Mouse (Mus musculus) hindbrain, postnatal 0 days (tissue): ENCODE data around the gene Hsd17b3. TPM values are rescaled to one million over a fixed set of nuclear protein-coding genes. Genes with fewer than 3 reads are reported as not detected.
"Not testable (repeated sequence)": the region's sequence is repeated elsewhere in the genome, so short reads cannot be mapped to it uniquely, and the experiment has no call there.

Experiments used
- ATAC-seq: fragments of 200-750 bp; cut with Nextera tagmentation; 2 replicates; pipeline ENCODE4 v1.8.0; 2017; ENCODE audit warnings: mild to moderate bottlenecking, moderate TSS enrichment, moderate library complexity
- DNase-seq: peaks from one replicate; pipeline ENCODE4 v3.0.0-alpha.2; 2015; ENCODE audit warnings: low spot score
- H3K27ac ChIP-seq: fragments of 300-500 bp; sonication (generic); 2 replicates; pipeline ENCODE4 v1.5.1; 2014; ENCODE audit warnings: mild to moderate bottlenecking
- H3K27me3 ChIP-seq: fragments of 300-500 bp; sonication (generic); 2 replicates; pipeline ENCODE4 v1.6.1; 2014; ENCODE audit warnings: low read length, mixed read lengths; ENCODE audit not compliant: insufficient read depth
- H3K36me3 ChIP-seq: fragments of 300-500 bp; sonication (generic); 2 replicates; pipeline ENCODE4 v1.6.1; 2014; ENCODE audit warnings: low read length, mixed read lengths; ENCODE audit not compliant: insufficient read depth
- H3K4me1 ChIP-seq: fragments of 300-500 bp; sonication (generic); 2 replicates; pipeline ENCODE4 v1.6.1; 2014; ENCODE audit warnings: antibody characterized with exemption, low read length, mixed read lengths; ENCODE audit not compliant: insufficient read depth
- H3K4me2 ChIP-seq: fragments of 300-500 bp; sonication (generic); 2 replicates; pipeline ENCODE4 v1.6.1; 2014; ENCODE audit warnings: low read depth, mild to moderate bottlenecking, low read length, moderate library complexity, mixed read lengths
- H3K4me3 ChIP-seq: fragments of 300-500 bp; sonication (generic); 2 replicates; pipeline ENCODE4 v1.5.1; 2014; ENCODE audit warnings: low read length
- H3K9ac ChIP-seq: fragments of 300-500 bp; sonication (generic); replicated peaks from 2 replicates; pipeline ENCODE4 v1.6.1; 2014; ENCODE audit warnings: mild to moderate bottlenecking, low read length, moderate library complexity, mixed read lengths
- H3K9me3 ChIP-seq: fragments of 300-500 bp; sonication (generic); 2 replicates; pipeline ENCODE4 v1.6.1; 2016; ENCODE audit warnings: low read length, mixed read lengths
- CTCF ChIP-seq: IDR thresholded peaks from 2 replicates; pipeline ENCODE4 v1.5.1; 2016; ENCODE audit warnings: antibody characterized with exemption, control low read depth, low read depth
- WGBS: fragments of 180-500 bp; shearing (Covaris S2); extraction: QIAGEN DNeasy Blood & Tissue Kit; methylation state at CpG from one replicate; pipeline ENCODE4 v1.1.7; 2014; 5-methylcytosine and 5-hydroxymethylcytosine counted together
- polyA plus RNA-seq: library from polyadenylated mRNA; unstranded; fragments of >200 nt; fragmentation: Nextera tagmentation; extraction: Ambion mirVana; gene quantifications from 2 replicates; pipeline ENCODE4 v1.2.1, GENCODE M21; 2015
- total RNA-seq: library from RNA; depleted of rRNA; stranded (reverse); fragments of >200 nt; gene quantifications from 2 replicates; pipeline ENCODE4 v1.2.3, GENCODE M21; 2014

The Hsd17b3 gene
- total and polyA plus RNA-seq, 2 experiments from 2014 or later = not detected

DNA sequence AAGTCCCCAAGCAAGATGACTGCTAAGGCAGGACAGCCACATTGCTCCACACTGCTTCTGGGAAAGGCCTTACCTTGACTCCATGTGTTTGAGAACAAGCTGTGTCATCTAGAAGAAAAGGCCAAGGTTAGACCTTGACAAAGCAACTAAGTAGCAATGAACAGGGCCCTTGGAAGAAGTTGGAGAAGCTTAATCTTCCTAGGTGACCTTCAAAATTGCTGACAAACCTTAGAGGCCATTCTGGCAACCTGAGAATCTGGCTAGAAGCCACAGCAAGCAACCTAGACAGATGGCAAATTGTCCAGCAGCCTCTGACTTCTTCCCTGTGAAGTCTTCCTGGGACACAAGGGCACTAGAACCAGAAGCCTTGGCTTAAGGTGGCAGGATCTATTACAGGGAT is 24.8 kb downstream of the Hsd17b3 start:
- no peaks in the 10 kb centered on the region for H3K4me1 ChIP-seq
- no peak overlapping the region for H3K9ac ChIP-seq
- no peak for TF ChIP-seq CTCF
- H3K4me3 ChIP-seq = no peak overlapping the region
- no peaks in the 10 kb centered on the region for H3K36me3 ChIP-seq
- no peaks in the 10 kb centered on the region for H3K9me3 ChIP-seq
- no peak overlapping the region for H3K27ac ChIP-seq
- DNase-seq (no peak), ATAC-seq (no peak)
- no peak overlapping the region for H3K4me2 ChIP-seq
- no peaks in the 10 kb centered on the region for H3K27me3 ChIP-seq

DNA sequence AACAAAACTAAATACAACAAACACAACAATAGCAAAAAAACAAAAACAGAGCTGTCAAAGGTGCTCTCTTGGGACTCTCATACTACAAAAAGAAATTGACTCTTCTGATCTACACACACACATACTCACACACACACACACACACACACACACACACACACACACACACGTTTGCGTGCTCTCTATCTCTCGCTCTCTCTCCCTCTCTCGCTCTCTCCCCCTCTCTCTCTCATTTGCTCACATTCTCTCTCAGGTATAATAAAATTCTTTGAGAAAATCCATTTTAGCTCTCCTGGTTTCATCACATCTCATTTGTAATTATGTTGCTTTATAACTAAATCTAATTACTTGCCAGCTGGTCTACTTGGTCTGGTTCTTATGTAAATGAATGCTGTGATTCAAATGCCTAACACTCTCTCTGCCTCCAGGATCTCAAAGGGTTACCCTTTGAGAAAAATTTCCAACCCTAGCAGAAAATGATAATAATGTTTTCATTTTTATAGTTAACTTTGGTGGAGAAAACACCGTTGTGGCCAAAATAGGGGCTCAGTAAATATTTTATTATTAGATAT is 28.0 kb downstream of the Hsd17b3 start:
- TF ChIP-seq CTCF = no peak
- 66% methylated on average over 5 of the region's 5 CpGs for WGBS
- no peak overlapping the region for H3K4me3 ChIP-seq
- ATAC-seq = no peak
- H3K27me3 ChIP-seq = no peaks in the 10 kb centered on the region
- no peak overlapping the region for H3K9ac ChIP-seq
- no peaks in the 10 kb centered on the region for H3K4me1 ChIP-seq
- no peaks in the 10 kb centered on the region for H3K9me3 ChIP-seq
- H3K4me2 ChIP-seq = no peak overlapping the region
- H3K27ac ChIP-seq = no peak overlapping the region
- DNase-seq = no peak
- no peaks in the 10 kb centered on the region for H3K36me3 ChIP-seq

DNA sequence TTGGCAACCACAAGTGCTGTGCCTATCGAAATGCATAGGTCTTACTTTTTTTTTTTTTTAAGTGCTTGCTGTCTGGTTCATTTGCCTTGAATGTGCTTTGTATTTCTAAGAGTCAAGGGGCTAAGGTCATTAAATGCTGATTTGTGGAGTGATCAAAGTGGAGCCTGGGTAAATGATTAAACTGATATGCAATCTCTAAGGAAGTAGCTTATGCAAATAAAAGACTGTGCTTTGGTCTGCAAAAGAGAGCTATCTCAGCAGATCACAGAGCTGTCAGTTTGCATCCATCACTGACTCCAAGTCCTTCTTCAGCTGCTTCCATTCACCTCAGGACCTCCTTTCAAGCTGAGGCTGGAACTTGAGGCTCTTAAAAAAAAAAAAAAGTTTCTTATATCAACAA is 35.1 kb downstream of the Hsd17b3 start:
- no peaks in the 10 kb centered on the region for H3K36me3 ChIP-seq
- no peak for DNase-seq
- H3K9me3 ChIP-seq = 0 out of 2 replicates have a peak, but pooled peaks cover 6% of the 10 kb centered on the region
- no peak overlapping the region for H3K4me3 ChIP-seq
- no peak for ATAC-seq
- TF ChIP-seq CTCF = no peak
- 49% methylated on average over 1 of the region's 1 CpGs for WGBS
- no peak overlapping the region for H3K27ac ChIP-seq
- H3K4me1 ChIP-seq = no peaks in the 10 kb centered on the region
- H3K9ac ChIP-seq = no peak overlapping the region
- H3K27me3 ChIP-seq = no peaks in the 10 kb centered on the region
- no peak overlapping the region for H3K4me2 ChIP-seq

DNA sequence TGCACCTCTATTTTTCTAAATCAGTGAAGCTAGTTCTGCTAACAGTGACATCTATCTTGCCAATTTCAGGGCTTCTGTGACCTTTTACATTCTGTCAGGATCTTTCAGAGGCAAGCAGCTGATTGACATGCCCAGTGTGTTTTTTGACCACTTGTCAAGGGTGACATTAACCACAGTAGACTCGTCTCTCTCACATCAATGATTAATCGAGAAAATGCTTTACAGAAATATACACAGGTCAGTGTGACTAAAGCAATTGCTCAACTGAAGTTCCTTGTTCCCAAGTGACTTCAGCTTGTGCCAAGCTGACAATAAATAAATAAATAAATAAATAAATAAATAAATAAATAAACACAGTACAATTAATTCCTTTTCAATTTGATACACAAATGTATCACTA is 36.7 kb downstream of the Hsd17b3 start:
- not testable (repeated sequence) for DNase-seq, H3K9me3 ChIP-seq, H3K4me2 ChIP-seq, H3K4me3 ChIP-seq, H3K36me3 ChIP-seq, ATAC-seq, H3K27me3 ChIP-seq, H3K27ac ChIP-seq, H3K4me1 ChIP-seq, H3K9ac ChIP-seq
- WGBS = 82% methylated on average over 2 of the region's 2 CpGs

DNA sequence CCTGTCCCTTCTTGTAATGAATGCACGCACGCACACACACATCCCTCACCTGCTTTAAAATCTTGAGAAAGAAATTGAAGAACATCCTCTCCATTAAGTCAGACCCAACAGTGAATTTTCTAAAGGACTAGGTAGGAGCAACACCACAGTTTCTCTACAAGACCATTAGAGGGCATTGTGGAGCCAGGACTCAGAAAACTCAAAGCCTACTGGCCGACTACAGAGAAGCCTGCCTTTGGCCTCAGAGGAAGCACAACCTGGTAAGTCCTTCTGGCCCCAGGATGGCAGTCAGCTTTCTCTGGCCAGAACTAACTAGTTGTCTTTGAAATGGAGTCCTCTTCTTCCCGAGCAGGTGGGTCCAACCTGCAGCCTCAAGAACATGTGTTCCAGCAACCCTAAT is 38.1 kb downstream of the Hsd17b3 start:
- peak; percentile 23 for DNase-seq

DNA sequence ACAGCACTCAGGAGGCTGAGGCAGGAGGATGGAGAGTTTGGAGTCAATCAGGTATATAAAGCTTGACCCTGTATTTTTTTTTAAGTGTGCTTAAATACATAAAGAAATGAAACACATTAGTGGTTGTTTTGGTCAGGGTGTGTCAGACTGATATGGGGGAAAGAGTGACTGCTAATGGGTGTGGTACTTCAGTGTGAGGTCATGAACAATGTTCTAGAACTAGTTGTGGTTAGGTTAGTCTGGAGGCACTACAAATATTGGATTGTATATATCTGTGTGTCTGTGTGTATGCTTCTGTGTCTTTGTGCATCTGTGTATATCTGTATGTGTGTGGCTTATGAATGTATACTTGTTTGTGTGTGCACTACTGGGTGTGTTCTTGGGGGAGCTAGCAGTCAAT is 39.5 kb downstream of the Hsd17b3 start:
- DNase-seq (no peak), ATAC-seq (no peak)
- Histone ChIP-seq H3K4me2 (no peak overlapping the region), H3K4me3 (no peak overlapping the region), H3K36me3 (no peaks in the 10 kb centered on the region), H3K9ac (no peak overlapping the region), H3K27me3 (no peaks in the 10 kb centered on the region), H3K4me1 (no peaks in the 10 kb centered on the region), H3K9me3 (0 out of 2 replicates have a peak, but pooled peaks cover 6% of the 10 kb centered on the region), H3K27ac (no peak overlapping the region)
- TF ChIP-seq CTCF = no peak

More for the DNA sequence above, 38.1 kb downstream of the Hsd17b3 start:
- ATAC-seq = no peak
- Histone ChIP-seq H3K36me3 (no peaks in the 10 kb centered on the region), H3K4me1 (no peaks in the 10 kb centered on the region), H3K4me2 (no peak overlapping the region), H3K9ac (no peak overlapping the region), H3K27ac (no peak overlapping the region), H3K4me3 (no peak overlapping the region), H3K9me3 (0 out of 2 replicates have a peak, but pooled peaks cover 6% of the 10 kb centered on the region), H3K27me3 (no peaks in the 10 kb centered on the region)
- WGBS = 69% methylated on average over 4 of the region's 4 CpGs
- peak; percentile 38 for TF ChIP-seq CTCF

DNA sequence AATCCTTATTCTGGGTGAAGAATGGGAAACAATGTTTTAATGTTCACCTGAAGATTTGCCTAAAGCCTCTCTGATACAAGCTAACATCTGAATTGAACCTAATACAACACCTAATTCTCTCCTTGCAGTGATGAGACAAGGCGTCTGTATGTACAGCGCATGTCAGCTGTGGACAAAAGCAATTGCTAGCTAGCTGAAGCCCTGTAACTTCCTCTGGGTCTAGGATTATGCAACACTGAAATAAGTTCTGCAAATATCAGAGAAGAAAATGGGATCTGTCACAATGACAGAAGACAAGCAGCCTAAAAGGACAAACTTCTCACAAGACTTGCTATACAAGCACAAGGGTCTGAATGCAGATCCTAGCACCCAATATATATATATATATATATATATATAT is 40.6 kb downstream of the Hsd17b3 start:
- 82% methylated on average over 2 of the region's 2 CpGs for WGBS
- Histone ChIP-seq H3K27me3 (no peaks in the 10 kb centered on the region), H3K9me3 (0 out of 2 replicates have a peak, but pooled peaks cover 6% of the 10 kb centered on the region), H3K27ac (no peak overlapping the region), H3K4me2 (no peak overlapping the region), H3K9ac (no peak overlapping the region), H3K4me3 (no peak overlapping the region), H3K36me3 (no peaks in the 10 kb centered on the region), H3K4me1 (no peaks in the 10 kb centered on the region)
- ATAC-seq (no peak), DNase-seq (no peak)
- TF ChIP-seq CTCF = no peak
